Mouse (Mus musculus) retina, postnatal 7 days (tissue): ENCODE data around the gene Kazn.

Experiments
- DNase-seq: peaks from one replicate; pipeline ENCODE4 v3.0.0-alpha.2; 2012; ENCODE audit warnings: low read depth, low spot score

The Kazn gene

DNA sequence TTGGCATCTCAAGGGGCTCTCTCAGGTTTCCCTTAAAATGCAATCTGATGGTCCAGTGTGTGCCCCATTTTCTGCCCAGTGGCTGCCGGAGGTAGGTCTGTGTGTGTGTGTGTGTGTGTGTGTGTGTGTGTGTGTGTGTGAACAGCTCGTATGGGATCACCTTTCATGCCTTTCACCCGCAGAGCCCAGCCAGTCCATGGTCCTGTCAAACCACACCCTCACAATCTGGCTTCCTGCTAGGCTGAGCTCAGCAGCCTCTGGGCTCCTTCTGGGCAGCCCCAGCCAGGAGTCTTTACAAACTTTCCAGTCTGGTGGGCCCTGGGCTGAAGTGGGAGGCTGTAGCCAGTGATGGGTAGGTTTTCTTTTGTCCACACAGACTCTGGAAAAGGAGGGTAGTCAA lies 75.3 kb downstream of the Kazn start:
- no peak for DNase-seq

DNA sequence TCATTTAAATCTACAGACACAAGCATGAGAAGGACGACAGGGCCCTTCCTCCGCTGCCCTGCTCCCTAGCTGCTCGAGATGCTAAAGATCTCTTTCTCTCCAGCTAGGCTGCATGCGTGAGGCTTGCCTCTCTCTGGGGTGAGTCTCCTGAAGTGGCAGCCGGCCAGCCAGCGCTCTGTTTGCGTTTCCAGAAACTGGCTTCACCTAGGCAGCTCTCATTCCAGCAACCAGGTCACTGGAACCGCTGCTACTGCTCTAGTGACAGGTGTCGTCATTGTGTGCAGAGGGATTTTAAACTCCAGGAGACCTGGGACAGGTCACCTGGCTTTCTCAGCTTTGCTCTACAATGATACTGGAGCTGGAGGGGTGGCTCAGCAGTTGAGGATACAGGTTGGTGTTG lies 76.5 kb downstream of the Kazn start:
- DNase-seq: no peak

DNA sequence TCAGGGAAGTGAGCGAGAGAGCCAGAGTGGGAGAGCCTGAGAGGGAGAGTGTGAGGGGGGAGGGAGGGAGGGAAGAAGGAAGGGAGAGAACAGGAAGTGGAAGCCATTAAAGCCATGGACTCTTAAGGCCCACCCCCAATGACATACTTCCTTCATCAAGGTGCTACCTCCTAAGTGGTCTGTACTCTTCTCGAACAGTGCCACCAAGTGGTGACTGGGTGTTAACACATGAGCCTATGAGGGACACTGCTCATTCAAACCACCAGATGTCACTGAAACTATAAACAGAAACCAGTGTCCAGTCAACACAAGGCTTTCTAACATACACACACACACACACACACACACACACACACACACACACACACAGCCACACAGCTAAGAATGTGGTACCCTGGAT lies 77.1 kb downstream of the Kazn start:
- DNase-seq: no peak

DNA sequence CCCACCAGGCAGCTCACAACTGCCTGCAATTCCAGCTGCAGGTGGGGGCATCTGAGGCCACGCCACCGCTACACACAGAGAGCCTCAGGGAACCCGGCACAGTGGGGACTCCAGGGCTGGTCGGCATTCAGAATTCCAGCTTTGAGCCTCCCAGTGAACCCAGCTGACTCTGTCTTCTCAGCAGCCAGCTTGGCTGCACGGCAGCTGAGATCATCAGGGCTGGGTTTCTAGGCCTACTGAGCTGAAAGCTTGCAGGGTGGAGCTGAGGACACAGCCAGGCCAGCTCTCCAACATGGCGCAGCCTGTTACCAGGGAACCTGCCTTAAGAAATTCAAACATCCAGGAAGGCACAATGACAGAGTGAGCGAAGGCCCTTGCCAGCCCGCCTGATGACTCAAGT lies 79.2 kb downstream of the Kazn start:
- DNase-seq: no peak

DNA sequence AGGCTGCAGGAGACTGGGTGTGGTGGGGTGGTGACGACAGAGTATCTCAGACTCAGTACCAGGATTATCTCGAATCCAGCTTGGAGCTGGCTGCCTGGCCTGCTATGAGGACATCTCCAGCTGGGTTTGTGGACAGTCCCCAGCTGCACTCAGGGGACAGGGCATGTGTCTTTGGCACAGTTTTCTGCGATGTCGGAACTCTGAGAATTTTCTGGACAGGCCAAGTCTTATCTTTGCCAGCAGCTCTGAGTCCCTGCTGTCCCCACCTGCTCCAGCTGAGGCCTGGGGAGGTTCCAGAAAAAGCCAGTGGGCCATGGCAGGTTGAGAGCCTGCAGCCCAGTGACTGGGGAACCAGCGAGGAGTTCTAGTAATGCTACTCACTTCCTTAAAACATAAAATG lies 82.7 kb downstream of the Kazn start:
- DNase-seq: no peak

DNA sequence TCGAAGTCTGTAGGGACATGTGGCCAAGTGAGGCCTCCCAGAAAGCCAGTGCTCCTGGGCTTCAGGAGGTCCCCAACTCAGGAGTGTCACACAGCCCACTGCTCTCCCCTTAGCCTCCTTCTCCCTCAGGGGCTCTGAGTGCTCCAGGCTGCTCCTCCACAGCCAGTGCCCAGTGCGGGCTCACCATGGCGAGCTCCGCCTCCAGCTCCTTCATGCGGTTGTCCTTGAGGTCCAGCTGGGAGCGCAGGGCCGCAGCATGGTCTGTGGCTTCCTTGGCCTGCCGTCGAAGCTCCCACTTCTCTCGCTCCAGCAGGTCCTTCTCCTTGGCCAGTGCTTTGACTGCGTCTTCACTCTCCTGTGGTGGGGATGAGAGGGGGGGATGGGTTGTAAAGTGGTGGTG lies 85.0 kb downstream of the Kazn start:
- no peak for DNase-seq

DNA sequence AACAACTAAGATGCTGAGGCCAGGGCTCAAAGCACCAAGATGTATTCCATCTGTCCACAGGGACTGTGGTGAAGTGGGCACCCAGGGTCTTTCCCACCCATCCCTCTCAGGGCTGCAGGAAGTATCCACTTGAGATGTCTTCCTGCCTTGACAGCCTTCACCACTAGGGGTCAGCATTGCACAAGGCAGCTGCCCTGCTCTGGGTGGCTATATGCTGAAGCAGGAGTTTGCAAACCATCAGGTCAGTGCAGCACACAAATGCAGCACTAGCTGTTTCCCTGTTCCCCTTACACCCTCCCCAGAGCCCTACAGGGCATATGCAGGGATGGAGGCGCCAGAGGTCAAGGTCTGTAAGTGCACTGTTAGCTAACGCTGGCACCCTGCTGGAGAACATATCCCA lies 85.7 kb downstream of the Kazn start:
- peak; percentile 76 for DNase-seq

DNA sequence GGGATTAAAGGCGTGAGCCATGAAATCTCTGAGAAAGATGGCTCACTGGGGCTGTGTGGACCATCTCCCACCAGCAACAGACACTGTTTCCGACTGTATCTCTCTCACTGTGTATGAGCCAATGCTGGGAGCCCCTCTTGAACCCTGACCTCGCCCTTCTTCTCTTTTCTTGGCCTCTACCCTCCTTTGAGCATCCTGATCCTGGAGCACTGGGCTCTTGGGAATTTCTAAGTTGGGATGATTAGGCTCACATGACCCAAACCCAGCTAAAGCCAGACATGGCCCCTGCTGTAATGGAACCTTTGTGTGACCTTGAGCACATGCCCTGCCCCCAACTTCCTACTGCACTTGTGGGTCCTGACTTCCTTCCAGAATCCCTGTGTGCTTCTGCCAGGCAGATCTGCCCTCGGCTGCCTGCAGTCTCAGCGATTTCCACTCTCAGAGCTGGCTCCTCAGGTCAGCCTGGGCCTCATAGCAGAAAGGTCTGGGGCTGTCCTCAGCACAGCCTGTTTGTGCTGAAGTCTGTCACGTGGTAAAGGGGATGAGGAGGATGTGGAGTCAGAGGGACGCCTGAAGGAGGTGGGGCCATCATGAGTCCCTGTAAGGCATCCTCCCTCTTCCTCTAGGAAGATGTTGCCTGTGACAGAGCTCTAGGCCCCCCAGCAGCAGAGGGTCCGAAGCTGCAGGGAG lies 86.3 kb downstream of the Kazn start:
- no peak for DNase-seq

DNA sequence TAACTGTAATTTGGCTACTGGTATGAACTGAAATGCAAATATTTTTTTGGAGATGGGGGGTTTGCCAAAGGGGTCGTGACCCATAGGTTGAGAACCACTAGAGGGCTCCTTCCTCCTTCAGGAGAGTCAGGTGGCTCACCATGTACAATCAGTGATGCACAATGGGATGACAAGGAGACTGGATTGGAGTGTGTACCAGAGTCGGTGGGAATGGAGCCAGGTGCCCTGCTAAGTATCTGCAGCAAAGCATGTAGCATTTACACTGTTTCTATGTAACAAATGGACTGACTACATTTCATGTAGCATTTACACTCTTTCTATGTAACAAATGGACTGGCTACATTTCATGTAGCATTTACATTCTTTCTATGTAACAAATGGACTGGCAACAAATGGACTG lies 89.1 kb downstream of the Kazn start:
- DNase-seq: no peak

DNA sequence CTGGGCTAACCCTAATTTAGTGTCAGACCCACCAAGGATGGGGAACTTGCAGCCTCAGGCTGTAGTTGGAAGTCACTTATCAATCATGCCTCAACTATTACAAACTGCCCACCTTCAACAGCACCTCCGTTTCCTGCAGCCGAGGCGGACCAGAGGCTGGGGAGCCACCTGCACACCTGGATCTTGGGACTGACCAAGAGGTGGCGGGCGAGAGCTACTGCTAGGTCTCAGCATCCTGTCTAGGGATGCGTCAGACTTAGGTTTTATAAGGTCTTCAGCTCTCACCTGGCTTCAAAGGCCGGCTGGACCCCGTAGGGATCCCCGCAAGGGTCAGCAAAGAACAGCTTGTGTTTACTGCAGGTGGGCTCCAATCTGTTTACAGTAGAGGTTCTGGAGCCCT lies 90.0 kb downstream of the Kazn start:
- no peak for DNase-seq

DNA sequence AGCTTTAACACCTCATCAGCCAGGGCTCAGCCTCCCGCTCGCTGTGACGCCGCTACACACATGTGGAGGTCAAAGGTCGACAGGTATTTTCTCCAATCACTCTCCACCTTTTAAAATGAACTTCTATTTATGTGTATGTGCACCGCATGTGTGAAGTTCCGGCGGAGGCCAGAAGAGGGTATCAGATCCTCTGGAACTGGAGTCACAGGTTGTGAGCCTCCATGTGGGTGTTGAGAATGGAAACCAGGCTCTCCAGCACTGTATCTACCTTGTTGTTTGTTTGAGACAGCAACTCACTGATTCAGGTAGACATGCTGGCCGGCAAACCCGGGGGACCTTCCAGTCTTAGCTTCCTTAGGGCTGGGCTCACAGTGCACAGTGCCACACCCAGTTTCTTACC lies 91.5 kb downstream of the Kazn start:
- DNase-seq: no peak

DNA sequence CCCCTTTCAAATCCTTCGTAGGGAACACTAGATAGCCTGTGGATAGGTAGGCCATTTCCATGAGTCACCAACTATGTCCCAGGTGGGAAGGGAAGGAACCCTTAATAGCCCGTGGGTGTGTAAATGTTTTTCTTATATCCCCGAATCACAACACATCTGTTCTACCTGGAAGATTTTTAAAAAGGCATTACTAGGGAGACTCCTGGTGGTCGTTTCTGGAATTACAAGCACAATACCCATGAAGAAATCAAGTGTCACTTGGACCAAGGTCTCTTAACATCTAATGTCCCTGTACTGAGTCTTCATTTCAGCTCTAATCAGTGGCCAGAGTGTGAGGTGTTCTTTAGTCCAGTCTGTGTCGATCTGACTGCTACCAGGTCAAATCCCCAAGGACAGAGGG lies 95.1 kb downstream of the Kazn start:
- DNase-seq: no peak

DNA sequence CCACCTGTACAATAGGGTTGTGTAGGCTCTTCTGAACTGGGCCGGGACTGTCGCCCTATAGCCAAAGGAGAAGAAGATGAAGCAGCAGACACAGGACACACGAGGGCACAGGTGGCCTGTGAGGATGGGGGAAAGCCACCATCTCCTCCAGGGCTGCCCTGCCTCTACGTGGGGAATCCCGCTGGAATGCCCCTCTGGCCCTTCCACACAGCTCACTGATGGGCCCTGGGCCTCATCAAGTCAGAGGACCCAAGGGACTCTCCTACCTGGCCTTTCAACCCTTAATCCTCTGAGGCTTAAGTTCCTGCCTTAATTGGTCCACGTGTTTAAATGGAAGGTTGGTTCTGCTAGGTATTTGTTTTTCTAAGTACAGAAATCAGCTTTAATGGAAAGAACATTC lies 95.9 kb downstream of the Kazn start:
- no peak for DNase-seq

DNA sequence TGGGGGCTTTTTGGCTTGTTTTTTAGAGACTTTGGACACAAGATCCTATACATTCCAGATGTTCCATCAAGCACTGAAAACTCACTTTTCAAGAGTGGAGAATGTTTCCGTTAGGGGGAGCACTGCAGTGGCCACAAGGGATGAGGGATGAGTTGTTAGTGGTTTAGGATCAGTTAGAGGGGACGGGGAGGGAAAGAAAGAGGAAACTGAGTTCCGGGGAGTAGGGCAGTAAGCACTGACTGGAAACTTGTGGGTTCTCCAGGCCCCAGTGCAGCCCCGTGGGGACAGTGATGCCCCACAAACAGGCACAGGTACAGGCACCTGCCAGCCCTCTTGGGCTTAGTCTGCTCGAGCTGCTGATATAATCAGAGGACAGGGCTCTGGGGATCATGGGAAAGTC lies 99.5 kb downstream of the Kazn start:
- DNase-seq: no peak

DNA sequence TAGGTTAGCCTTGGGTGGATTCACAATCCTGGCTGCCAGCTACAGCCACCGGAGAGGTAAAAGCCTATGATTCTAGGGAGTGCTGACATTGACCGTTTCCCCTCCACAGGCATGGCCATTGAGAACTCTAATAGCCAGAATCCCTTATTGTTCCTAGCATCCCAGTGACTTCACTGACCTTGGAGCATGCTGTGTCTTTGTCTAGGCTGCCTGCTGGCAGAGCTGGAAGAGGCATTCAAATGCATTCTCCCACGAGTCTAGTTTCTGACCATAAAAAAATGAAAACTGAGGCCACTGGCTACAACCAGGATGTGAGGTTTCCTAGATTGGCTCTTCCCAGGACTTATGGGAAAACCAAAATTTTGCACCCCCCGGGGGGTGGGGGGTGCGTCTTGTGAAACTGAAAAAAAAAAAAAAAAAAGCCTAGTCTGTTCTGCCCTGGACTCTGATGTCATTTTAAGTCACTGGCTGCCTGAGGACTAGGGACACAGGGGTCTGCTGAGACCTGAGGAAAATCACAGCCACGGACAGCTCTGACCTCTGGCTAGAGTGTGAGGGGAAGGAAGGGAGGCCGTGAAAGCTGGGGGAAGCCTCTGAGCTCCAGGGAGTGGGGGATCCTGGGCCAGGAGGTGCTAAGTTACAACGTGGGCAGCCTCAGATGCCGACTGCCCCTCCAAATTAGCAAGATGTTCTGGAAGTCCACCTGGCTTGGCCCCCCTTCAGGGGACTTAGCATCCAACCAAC lies 100.7 kb downstream of the Kazn start:
- no peak for DNase-seq

DNA sequence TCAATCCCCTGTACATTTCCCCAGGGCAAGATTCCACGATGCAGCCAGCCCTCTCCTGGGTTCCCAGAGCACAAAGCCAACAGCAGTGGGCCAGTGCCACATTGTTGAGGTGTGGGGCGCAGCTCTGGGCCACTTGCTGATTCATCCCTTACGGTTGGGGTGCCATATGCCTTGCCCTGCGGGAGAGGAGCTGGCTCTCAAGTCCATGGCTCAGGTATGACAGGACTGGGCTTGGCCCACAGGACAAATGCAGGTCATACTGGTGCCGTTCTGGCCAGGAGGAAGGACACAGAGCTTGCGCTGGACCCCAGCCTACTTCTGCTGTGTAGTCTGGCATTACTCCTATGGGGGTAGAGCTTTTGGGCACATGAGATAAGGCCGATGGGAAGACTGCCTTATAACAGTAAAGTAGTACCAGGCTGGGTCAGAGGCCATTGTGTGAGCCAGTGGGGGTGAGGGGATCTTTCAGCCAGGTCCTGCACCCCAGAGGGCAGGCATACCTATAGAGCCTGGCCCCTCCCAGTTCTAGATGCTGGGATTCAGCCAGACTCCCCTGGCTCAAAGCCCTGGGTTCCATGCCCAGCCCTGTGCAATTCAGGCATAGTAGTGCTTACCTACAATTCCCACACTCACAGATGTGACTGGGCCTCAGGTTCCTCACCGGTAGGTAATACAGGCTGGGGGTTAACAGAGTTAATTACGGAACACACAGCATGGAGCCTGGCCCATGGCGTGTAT lies 102.3 kb downstream of the Kazn start:
- DNase-seq: no peak

DNA sequence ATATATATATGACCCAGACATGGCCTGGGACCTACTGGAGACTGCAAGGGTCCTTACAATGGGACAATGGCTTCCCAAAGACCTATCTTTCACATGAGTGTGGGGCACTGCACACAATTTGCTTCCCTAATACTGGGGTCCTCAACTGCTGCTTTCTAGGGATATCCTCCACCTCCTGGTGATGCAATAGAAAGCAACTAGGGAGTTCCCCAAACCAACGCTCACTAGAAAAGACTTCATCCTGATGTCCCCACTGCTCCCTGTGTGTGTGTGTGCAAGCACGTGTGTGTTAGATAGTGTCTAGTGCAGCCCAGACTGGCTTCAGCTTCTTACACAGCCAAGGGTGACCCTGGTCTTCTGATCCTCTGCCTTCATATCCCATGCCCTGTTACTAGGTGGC lies 103.7 kb downstream of the Kazn start:
- no peak for DNase-seq

DNA sequence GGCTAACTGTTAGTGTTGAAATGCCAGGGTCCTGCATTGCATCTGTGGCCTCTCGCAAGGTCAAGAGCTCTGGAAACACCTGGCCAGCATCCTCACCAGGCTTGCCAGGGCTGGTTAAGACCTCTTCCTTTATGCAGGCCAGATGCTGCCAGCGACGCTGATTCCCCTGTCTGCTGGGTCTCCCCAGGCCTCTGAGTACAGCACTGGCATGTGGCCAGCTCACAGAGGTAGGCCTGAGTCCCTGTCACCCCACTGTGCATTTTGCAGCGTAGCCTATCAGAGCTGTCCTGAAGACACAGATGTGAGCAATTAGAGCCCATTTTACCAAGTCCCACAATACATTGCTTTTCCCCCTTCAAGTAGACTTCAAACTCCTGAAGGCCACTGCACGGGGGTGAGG lies 109.0 kb downstream of the Kazn start:
- no peak for DNase-seq

DNA sequence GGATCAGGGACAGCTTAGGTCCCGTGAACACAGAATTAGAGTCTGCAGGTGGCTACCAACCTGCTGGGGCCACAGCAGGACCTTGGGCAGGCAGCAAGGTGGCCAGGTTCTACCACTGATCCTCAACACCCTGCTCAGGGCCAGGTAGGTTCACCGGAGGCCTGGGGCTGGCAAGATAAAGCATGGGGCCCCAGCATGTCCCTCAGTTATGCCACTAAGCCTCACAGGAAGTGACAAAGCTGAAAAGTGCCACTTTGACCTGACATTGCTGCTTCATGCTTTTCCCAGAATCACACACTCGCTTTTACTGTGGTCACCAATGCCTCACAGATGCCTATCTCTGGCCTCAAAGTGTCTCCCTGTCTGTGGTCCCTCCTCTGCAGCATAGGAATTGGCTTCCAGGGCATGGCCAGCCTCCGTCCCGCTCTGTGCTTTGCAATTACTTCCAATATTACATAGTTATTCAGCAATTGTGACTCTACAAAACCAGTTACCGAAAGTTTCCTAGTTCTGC lies 111.9 kb downstream of the Kazn start:
- DNase-seq: no peak

DNA sequence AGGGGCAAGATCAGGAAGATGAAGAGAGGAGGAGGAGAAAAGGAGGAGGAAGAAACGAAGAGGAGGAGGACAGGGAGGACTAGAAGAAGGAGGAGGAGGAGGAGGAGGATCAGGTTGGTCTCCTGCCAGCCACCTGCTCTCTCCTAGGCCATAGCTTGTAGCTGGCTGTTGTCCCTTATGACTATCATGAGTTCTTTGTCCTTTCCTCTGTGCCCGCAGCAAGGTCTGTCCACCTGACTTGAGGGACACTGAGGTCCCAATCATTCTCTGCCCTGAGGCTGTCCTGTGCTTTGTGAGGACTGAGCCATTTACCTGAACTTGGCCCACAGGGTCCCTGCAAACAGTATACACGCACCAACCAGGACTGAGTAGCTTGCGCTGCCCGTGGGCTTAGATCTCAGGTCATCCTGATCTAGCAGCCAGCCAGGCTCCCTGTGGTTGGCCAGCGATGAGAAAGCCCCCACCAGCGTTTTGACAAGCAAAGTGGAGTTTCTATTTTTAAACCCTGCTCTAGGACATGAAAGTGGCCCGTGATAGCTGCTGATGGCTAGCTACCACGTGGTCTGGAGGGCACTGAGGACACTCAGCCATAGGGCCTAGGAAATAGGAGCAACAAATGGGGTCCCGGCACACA lies 112.4 kb downstream of the Kazn start:
- no peak for DNase-seq

DNA sequence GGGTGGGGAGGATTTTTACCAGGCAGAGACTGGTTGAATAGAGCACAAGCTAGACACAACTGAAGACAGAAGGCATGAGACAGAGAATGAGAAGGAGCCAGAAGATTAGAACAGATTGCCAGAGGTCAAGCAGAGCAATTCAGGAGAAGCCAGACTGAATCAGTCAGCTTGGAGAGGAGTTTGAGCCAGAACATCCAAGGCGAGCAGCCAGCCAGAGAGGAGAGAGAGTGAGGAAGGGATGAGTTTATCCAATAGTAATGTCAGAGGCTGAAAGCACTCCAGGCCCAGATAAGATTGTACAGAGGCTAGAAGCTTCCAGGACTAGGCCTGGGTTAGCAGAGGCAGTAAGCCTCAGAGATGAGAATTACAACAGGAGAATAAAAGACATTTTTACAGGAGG lies 118.0 kb downstream of the Kazn start:
- no peak for DNase-seq

DNA sequence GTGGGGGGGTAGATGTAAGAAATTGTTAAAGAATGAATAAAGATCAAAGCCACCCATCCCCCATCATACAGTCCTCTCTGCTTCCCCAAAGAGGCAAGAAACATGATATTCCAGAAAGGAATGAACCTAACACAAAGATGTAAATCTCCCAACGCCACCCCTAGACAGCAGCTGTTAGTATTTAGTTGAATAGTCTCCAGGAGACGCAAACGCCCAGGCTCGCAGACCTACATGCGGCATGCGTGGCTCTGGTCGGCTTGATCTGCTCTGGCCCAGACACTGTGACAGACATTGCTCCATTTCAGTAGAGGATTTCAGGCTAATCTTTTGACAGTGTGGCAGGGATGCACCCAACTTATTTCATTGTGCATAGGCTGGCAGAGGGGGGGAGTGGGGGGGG lies 120.7 kb downstream of the Kazn start:
- no peak for DNase-seq
